Mouse (Mus musculus): ENCODE measurements at regions not wholly inside any gene's neighbourhood (a gene's known extent, or its start where the extent isn't known, plus 50 kb on each side); places are given as distances from the start of the nearest gene placed in this dataset.

GRCm38 (mm10) chr7:34584870-34585269 lies 71.7 kb downstream of the Kctd15 start:
- TF ChIP-seq CTCF (IDR thresholded peaks at IDR 0.05; ENCODE audit: low read depth, low read length) (no peak), GATA2 (IDR thresholded peaks at IDR 0.05; ENCODE audit: borderline replicate concordance, low read depth, low read length) (no peak), GATA1 (IDR thresholded peaks at IDR 0.05; ENCODE audit: borderline replicate concordance, low read length) (no peak), TAL1 (conservative IDR thresholded peaks at IDR 0.05; ENCODE audit: low read depth, low read length) (no peak), POLR2AphosphoS5 (IDR thresholded peaks at IDR 0.05; ENCODE audit: insufficient replicate concordance, low read depth, low read length) (no peak)
